Mouse (Mus musculus) bone marrow, adult 2 months (tissue): ENCODE measurements around the gene Dpy19l3.

Source experiments
- CTCF ChIP-seq: fragments of 200-500 bp; IDR thresholded peaks from 2 replicates; pipeline ENCODE4 v1.5.1; 2011; ENCODE audit warnings: low read length, control low read depth; ENCODE audit not compliant: control insufficient read depth, insufficient read depth
- POLR2A ChIP-seq: fragments of 200-500 bp; IDR thresholded peaks from 2 replicates; pipeline ENCODE4 v1.6.1; 2011; ENCODE audit warnings: low read depth, mild to moderate bottlenecking, control low read depth, low read length, borderline replicate concordance; ENCODE audit not compliant: control insufficient read depth

DNA sequence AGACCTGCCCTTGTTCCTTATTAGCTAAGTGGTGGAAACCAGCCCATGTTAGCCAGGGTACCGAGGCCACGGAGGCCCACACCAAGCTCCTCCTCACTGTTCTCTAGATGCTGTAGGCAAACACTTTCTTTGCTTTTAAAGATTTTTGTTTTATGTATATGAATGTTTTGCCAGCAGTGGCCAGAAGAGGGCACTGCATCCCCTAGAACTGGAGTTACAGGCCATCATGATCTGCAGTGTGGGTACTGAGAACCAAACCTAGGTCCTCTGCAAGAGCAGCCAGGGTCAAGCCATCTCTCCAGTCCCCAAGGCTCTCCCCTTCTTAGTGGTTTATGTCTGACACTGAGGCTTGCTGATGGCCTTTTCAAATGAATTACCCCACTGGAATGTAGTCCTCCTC lies 31.2 kb downstream of the Dpy19l3 start:
- TF ChIP-seq POLR2A = no peak
- TF ChIP-seq CTCF = peak; percentile 22; the same call in 1 of the 2 replicates
